Mouse (Mus musculus) ES-Bruce4 (cell line): ENCODE measurements at regions not wholly inside any gene's neighbourhood (a gene's known extent, or its start where the extent isn't known, plus 50 kb on each side); places are given as distances from the start of the nearest gene placed in this dataset.

Experiments
- CTCF ChIP-seq: IDR thresholded peaks from one replicate; pipeline ENCODE4 v1.8.1; 2011; ENCODE audit warnings: low read depth, low read length
- EP300 ChIP-seq: IDR thresholded peaks from 2 replicates; pipeline ENCODE4 v1.6.1; 2011; ENCODE audit warnings: low read depth, low read length; ENCODE audit not compliant: insufficient read depth
- POLR2A ChIP-seq: IDR thresholded peaks from one replicate; pipeline ENCODE4 v1.8.1; 2011; ENCODE audit warnings: low read length; ENCODE audit not compliant: insufficient read depth

GRCm38 (mm10) chr19:15769651-15770050, 177.5 kb downstream of the Psat1 start:
- TF ChIP-seq EP300 (no peak), CTCF (no peak), POLR2A (no peak)
